Mouse (Mus musculus) right cerebral cortex, postnatal 36 days (tissue): Measurements from ENCODE around the gene Prr19.
A peak's percentile ranks its signal among the peaks of the same experiment; 100 is the strongest.
"Not testable (repeated sequence)": the region's sequence is repeated elsewhere in the genome, so short reads cannot be mapped to it uniquely, and the experiment has no call there.

Experiments used
- DNase-seq, 2 experiments: peaks; one replicate each; pipeline ENCODE4 v3.0.0; 2022; ENCODE audit warnings: low spot score in 2 of 2, mixed read lengths in 1 of 2

Gene Prr19

DNA sequence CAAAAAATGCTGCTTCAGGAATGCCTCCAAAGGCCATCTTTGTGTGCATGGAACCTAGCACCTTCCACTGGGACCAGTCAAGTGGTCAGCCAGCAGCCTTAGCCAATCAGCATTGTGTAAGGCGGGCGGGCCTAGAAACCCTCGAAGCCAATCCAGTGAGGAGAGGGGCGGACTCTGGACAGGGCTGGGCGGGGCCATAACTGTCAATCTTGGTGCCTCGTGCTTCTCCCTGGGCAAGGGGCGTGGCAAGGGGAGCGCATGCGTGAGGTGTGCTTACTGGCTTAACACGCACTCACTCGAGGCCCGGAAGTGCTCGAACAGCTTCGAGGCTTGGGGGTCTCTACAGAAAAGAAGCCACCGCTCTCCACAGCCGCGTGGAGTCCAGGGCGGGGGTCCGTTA, at the start of gene Prr19:
Gene Prr19, plus strand, starts transcription at position 349 of the 400 bp plus-strand sequence.
- DNase-seq, result no peak

- DNase-seq, result no peak
Observed at GRCm38 (mm10) chr7:25251822-25252221, 49.4 kb upstream of the Prr19 start.

DNA sequence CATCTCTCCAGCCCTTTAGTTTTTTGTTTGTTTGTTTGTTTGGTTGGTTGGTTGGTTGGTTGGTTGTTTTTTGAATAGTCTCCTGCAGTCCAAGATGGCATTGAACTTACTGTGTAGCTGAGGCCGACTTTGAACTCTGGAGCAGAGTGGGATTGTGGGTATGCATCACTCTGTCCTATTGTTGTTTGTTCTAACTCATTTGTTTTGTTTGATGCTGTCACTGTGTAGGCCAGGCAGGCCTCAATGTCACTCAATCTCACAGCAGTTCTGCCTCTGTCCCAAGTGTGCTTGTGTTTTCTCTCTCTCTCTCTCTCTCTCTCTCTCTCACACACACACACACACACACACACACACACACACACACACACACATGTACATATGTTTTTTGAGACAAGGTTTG, 39.3 kb upstream of the Prr19 start:
- DNase-seq, result no peak

DNA sequence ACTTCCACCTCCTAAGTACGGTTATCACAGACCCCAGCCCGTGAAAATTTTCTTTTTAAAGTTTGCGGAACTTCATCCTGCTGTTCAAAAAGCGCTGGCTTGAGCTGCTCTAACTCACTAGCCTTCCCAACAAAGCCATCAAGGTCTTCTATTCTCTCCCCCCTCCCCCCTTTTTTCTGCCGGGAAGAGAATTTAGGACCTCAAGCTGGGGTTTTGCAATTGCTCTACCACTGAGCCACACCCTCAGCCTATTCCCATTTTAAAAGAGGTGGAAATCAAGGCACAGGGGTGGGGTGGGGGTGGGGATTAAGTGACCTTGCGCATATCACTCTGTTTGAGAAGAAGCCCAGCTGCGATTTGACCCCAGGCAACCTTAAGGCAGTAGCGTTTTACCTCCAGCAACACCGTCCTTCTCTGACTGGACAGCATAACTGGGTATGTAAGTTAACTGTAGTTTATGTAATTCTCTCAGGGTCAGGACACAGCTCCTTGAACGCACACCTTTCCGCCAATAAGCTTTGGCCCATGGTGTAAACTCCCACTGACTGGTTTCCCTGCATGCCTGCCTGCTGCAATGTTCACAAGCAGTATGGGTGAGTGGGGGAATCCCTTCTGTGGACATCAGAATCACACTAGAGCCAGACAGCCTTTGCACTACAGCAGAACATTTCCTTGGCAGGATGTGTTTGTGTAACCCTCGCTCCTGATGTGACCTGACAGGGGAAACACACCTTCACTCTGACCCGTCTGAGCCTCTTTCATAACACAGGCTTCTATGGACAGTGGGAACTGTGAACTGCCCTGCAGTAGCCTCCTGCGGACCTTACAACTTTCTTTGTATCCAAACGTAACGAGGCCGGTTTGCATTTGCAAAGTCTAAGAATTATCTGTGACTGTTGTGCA, 37.0 kb upstream of the Prr19 start:
- no peak for DNase-seq

GRCm38 (mm10) chr7:25265743-25266142, 35.5 kb upstream of the Prr19 start:
- DNase-seq, result not testable (repeated sequence)

DNA sequence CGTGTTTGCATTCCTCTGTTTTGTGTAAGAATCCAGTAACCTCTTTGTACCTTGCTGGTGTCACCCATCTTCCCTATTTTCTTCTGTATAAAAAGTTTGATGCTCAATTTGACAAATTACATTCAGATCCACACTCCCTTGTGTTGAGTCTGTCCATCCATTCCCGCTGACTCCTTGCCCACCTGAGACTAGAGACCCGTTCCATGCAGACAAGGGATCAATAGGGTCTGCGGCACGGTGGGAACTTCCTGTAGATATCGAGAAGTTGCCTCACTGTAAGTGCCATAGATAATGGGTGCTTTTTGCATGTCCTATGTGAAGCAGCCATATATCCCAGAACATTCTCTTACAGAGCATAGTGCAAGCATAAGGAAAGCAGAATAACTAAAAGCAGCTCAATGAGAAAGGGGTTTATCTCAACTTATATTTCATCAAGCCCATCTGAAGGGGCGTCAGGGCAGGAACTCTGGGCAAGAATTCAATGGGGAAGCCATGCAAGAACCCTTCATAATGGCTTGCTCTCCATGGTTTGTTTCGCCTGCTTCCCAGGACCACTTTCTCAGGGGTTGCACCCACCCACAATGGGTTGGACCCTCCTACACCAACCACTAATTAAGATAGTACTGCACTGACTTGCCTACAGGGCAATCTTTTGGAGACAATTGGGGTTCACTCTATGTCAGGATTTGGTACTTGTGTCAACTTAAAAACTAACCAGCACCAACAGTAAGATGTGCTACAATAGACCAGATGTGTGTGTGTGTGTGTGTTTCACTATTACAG, 34.8 kb upstream of the Prr19 start:
- no peak for DNase-seq

DNA sequence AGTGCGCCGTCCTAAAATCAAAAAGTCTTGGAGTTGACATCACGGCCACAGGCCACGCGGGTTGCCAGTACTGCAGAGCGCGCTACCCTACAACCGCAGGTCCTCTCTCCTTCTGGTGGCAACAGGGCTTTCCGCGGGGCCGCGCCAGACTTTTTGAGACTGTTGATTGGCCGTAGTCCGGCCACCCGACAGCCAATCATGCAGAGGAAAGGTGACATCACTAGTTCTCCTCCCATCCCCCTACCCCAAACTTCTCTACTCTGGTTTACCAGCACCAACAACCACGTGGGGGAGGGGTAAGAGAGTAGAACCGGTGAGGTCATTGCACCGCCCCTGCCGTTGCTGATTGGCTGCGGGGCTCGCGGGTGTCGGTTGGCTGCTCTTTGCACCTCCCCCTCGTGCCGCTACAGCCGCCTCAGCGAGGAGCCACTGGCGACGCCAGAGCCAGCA, 33.9 kb upstream of the Prr19 start, which contains the start of gene Cic:
Gene Cic, plus strand, starts transcription at position 404 of the 450 bp plus-strand sequence.
- DNase-seq, result peak; percentile 98 to 99

DNA sequence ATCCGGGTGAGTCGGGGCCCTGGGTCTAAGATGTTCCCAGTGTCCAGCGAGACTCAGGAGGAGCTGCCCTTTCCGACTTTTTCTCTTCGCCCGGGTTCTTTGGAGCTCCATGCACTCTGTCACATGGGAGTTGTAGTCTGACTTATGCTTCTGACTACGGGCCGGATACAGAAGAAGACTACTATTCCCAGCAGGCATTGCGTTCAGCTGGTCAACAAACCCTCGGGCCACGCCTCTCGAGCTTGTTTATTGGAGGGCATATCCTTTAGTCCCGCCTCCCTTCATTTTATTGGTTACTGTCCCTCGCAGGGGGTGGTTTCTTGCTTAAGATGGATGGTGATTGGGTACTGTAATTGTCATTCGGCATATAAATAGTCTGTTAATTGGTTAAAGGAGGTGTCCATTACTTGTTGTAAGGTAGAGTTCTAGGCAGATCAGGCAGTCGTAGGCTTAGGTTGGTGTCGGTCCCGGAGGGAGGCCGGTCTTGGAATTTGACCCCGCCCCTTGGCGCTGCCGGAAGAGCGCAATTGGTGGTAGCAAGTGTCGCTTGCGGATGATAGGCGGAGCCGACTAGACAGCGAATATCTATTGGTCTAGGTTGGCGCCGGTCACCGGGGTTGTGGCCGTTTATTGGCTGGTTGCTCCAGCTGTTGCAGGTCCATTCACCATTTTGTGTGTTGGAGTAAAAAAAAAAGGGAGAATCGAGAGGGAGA, 33.3 kb upstream of the Prr19 start:
- DNase-seq, result peak; percentile 100

GRCm38 (mm10) chr7:25268588-25268987, 32.6 kb upstream of the Prr19 start:
- no peak for DNase-seq

DNA sequence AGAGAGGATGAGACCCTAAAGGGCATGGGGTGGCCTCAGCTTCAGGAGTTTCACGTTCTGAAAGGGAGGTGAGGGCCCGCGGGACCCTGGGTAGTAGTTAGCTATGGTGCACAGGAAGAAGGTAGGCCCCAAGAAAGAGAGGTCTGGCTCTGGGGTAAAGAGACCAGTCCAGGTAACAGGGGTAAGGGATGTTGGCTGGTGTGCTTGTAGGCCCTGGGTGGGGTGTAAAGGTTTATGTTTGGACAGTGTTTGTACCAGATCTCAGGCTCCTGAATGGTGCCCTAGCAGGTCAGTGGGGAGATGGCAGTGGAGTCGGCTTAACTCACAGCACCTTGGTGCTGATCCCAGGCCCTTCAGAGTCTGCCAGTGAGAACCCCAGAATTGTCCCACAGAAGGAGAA, 32.2 kb upstream of the Prr19 start:
- peak in 1 of 2 experiments; percentile 0 for DNase-seq

DNA sequence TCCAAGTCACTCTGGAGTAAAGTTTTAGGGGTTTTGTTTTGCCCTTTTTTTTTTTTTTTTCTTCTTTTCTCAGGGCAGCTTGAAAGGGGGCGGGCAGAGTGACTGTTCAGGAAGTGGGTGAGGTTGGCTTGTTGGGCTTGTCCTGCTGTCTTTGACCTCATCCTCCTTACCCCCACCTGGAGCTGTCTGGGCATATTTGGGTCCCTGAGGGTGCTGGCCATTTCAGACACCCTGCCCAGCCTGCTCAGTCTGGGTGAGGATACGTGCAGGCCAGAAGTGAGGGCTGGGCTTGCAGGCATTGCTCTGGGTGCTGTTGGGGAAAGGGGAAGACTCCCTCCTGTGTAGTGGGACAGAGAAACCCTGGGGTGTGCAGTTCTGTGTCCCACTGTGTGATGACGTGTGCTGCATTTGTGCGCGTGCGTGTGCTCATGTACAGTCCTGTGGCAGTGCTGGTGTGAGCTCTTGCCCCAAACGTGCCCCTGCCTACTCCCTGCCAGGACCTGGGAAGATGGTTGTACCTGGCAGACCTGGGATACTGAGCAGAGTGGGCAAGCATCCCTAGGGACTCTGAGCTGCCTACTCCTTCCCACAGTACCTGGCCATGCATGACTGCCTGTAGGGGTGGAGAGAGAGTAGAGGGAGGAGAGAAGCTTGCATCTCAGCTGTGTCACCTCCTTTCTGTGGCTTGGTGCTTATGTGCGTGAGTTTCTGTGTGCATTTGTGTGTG, 31.5 kb upstream of the Prr19 start:
- peak in 1 of 2 experiments; percentile 0 for DNase-seq

DNA sequence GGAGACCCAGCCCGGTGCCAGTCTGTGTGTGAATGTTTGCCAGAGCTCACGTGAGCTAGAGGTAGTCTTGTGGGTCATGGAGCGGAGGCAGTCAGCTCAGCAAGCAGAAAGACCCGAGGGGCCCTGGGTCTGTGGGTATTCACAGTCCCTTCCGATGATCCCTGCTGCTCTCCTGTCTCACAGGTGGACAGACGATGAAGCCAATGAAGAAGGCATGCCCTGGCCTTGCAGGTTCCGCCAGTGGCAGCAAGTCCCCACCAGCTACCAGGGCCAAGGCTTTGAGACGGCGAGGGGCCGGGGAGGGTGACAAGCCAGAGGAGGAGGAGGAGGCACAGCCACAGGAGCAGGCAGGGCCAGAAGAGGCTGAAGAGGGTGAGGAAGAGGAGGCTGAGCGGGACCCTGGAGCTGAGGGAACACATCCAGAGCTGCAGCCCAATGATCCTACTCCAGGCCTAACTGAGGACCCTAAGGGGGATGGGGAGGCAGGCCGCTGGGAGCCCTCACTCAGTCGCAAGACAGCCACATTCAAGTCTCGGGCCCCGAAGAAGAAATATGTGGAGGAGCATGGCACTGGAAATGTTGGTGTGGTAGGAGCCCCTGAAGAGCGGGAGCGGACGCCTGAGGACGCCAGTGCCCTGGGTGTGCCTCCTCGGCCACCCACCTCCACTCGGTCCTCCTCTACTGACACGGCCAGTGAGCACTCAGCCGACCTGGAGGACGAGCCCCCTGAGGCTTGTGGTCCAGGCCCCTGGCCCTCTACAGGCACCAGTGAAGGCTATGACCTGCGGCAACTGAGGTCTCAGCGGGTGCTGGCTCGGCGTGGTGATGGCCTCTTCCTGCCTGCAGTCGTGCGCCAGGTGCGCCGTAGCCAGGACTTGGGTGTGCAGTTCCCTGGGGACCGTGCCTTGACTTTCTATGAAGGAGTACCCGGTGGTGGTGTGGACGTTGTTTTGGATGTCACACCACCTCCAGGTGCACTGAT, 30.3 kb upstream of the Prr19 start:
- peak in 1 of 2 experiments; percentile 1 for DNase-seq

GRCm38 (mm10) chr7:25271651-25272444, 29.4 kb upstream of the Prr19 start:
- no peak for DNase-seq

GRCm38 (mm10) chr7:25272445-25273258, 28.6 kb upstream of the Prr19 start:
- DNase-seq, result no peak

DNA sequence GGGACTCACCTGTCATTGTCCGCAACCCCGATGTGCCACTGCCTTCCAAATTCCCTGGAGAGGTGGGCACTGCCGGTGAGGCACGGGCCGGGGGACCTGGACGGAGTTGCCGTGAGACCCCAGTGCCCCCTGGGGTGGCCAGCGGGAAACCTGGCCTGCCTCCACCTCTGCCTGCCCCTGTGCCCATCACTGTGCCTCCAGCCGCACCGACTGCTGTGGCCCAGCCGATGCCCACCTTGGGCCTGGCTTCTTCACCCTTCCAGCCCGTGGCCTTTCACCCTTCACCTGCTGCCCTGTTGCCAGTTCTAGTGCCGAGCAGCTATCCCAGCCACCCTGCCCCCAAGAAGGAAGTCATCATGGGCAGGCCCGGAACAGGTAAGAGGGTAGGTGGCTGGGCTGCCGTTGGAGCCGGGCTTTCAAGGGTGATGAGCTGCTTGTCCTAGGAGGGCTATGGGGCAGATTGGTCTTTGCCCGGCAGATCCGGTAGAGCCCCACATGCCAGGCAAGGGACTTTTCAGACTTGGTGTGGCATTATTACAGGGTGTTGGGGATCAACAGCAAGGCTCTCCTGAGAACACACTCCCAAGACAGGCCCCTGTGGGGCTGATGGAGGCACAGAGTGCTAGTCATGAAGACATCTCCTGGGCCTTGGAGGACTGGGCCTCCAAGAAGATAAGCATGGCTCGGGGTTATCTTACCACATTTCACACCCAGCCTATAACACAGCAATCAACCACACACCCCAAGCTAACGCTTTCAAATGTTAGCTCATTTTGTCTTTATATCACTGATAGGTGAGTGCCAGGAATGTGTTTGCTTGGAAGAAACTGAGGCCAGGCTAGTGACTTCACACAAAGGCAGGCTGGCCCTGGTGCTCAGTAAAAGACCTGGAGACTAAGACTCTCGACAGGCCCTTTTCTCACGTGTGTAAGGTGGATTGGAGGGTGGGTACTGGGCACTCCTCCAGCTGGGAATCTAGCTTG, 27.7 kb upstream of the Prr19 start:
- no peak for DNase-seq

DNA sequence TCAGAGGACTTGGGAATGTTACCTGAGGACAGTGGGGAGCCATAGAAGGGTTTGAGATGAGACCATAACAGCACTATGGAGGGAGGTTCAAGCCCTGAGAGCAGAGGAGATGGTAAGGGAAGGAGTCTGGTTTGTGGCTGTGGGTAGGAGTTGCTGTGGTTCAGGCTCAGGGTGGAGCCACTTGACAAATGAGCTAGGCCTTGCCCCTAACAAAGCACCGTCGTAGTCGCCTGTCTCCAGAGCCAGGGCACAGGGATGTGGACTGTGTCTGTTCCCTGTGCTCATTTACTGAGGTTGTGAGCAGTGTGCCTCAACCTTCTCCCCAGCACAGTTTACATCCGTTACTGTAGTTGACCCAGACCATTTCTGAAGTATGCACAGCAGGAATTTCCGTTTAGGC, 26.6 kb upstream of the Prr19 start:
- no peak for DNase-seq

DNA sequence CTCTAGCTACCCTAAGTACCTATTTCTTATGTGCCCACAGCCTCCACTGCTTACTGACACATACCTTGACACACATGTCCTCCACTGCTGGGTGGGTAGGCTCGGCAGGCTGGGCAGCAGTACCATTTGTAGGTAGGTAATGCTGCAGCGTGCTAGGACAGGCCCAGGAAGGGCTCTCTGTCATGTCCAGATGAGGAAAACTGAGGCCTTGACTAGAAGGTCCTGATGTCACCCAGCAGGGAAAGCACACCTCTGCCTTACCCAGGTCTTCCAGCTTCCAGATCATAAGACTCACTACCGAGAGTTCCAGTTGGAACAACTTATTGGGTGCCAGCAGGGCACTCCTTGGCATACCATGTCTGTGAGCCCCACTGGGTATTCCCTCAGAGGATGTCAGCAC, 26.2 kb upstream of the Prr19 start:
- DNase-seq, result no peak
